Mouse (Mus musculus): ENCODE measurements at regions not wholly inside any gene's neighbourhood (a gene's known extent, or its start where the extent isn't known, plus 50 kb on each side); places are given as distances from the start of the nearest gene placed in this dataset.

GRCm38 (mm10) chr16:29833875-29834274 is 230.3 kb upstream of the Hes1 start:
- dilution Hi-C loops (cut with MboI; ENCODE audit: extremely low pct_ligation_motif_present, extremely low pct_unique_long_range_greater_than_20kb, low sequenced_read_pairs), result no loop called here
- Histone ChIP-seq H3K36me3 (replicated peaks in 1 of 2; ENCODE audit: control insufficient read depth in 1 of 2, insufficient read depth in 1 of 2, low read length in 1 of 2) (peaks cover 8 to 27% of the 10 kb centered on the region in 2 experiments), H3K4me1 (ENCODE audit: control insufficient read depth in 1 of 2, insufficient read depth in 2 of 2) (peaks cover 3 to 20% of the 10 kb centered on the region in 2 experiments), H3K9me3 (replicated peaks; ENCODE audit: low read length) (peaks cover 7% of the 10 kb centered on the region), H3K27me3 (replicated peaks) (no peaks in the 10 kb centered on the region), H3K9ac (ENCODE audit: insufficient read depth, low read depth) (peak overlapping the region; percentile 89), H3K4me2 (ENCODE audit: insufficient read depth, low read depth, poor library complexity, severe bottlenecking) (peak overlapping the region; percentile 97), H3K4me3 (replicated peaks in 1 of 3; ENCODE audit: low read depth in 2 of 3, low read length in 2 of 3, poor library complexity in 1 of 3) (peak overlapping the region; percentile 61 to 80 (median 61)), H3K27ac (ENCODE audit: insufficient read depth, low read depth) (no peak overlapping the region), H3K79me2 (replicated peaks; ENCODE audit: control insufficient read depth, extremely low read depth, insufficient read depth, poor library complexity, severe bottlenecking) (0 out of 2 replicates have a peak, but pooled peaks cover 2% of the 10 kb centered on the region)
- peak; percentile 35 for DNase-seq (ENCODE audit: extremely low read depth)
- in situ Hi-C loops (cut with MboI; ENCODE audit: low pct_ligation_motif_present, low pct_unique_long_range_greater_than_20kb, low sequenced_read_pairs), result no loop called here
- no peak for TF ChIP-seq GABPA (IDR thresholded peaks at IDR 0.05; ENCODE audit: insufficient replicate concordance, low read depth, low read length)
- no peak for TF ChIP-seq POLR2A (IDR thresholded peaks at IDR 0.05; ENCODE audit: low read depth, low read length)
- TF ChIP-seq EP300 (IDR thresholded peaks at IDR 0.05; ENCODE audit: low read length), result 0 out of 2 replicates have a peak, but pooled peaks have one; percentile 20
- peak; percentile 65 for TF ChIP-seq CHD2 (IDR thresholded peaks at IDR 0.05; ENCODE audit: low read length)
- 0 out of 2 replicates have a peak, but pooled peaks have one; percentile 11 for TF ChIP-seq TCF12 (IDR thresholded peaks at IDR 0.05; ENCODE audit: low read depth, low read length)

GRCm38 (mm10) chr16:29834669-29835068 is 229.5 kb upstream of the Hes1 start:
- peaks cover 3 to 20% of the 10 kb centered on the region in 2 experiments for H3K4me1 ChIP-seq (ENCODE audit: control insufficient read depth in 1 of 2, insufficient read depth in 2 of 2)
- H3K4me3 ChIP-seq (replicated peaks in 1 of 3; ENCODE audit: low read depth in 2 of 3, low read length in 2 of 3, poor library complexity in 1 of 3), result peak overlapping the region; percentile 61 to 80 (median 61)
- dilution Hi-C loops (cut with MboI; ENCODE audit: extremely low pct_ligation_motif_present, extremely low pct_unique_long_range_greater_than_20kb, low sequenced_read_pairs), result no loop called here
- DNase-seq (ENCODE audit: extremely low read depth), result peak; percentile 73
- peaks cover under 1 to 19% of the 10 kb centered on the region in 2 experiments for H3K36me3 ChIP-seq (replicated peaks in 1 of 2; ENCODE audit: control insufficient read depth in 1 of 2, insufficient read depth in 1 of 2, low read length in 1 of 2)
- H3K27ac ChIP-seq (ENCODE audit: insufficient read depth, low read depth), result no peak overlapping the region
- peak overlapping the region; percentile 97 for H3K4me2 ChIP-seq (ENCODE audit: insufficient read depth, low read depth, poor library complexity, severe bottlenecking)
- H3K27me3 ChIP-seq (replicated peaks), result no peaks in the 10 kb centered on the region
- in situ Hi-C loops (cut with MboI; ENCODE audit: low pct_ligation_motif_present, low pct_unique_long_range_greater_than_20kb, low sequenced_read_pairs), result no loop called here
- peaks cover under 1% of the 10 kb centered on the region for H3K9me3 ChIP-seq (replicated peaks; ENCODE audit: low read length)
- TF ChIP-seq POLR2A (IDR thresholded peaks at IDR 0.05; ENCODE audit: low read depth, low read length), result peak; percentile 55; the same call in 1 of the 2 replicates
- no peak for TF ChIP-seq USF2 (conservative IDR thresholded peaks at IDR 0.05; ENCODE audit: low read depth, low read length)
- TF ChIP-seq NELFE (IDR thresholded peaks at IDR 0.05; ENCODE audit: low read depth, low read length), result 0 out of 2 replicates have a peak, but pooled peaks have one; percentile 24
- peak; percentile 43; the same call in 1 of the 2 replicates for TF ChIP-seq KAT2A (IDR thresholded peaks at IDR 0.05; ENCODE audit: insufficient replicate concordance, low read length)
- TF ChIP-seq HCFC1 (IDR thresholded peaks at IDR 0.05; ENCODE audit: low read depth, low read length), result peak; percentile 88
- peak; percentile 68; the same call in 1 of the 2 replicates for TF ChIP-seq MEF2A (IDR thresholded peaks at IDR 0.05; ENCODE audit: borderline replicate concordance, low read depth, low read length)
- peak; percentile 55 for TF ChIP-seq CHD2 (IDR thresholded peaks at IDR 0.05; ENCODE audit: low read length)
- TF ChIP-seq MAZ (IDR thresholded peaks at IDR 0.05; ENCODE audit: low read depth, low read length), result no peak
- peak; percentile 58 for TF ChIP-seq ETS1 (conservative IDR thresholded peaks at IDR 0.05; ENCODE audit: low read depth, low read length)
- no peak for TF ChIP-seq JUN (IDR thresholded peaks at IDR 0.05; ENCODE audit: insufficient read depth, low read depth, low read length)
- TF ChIP-seq ZC3H11A (IDR thresholded peaks at IDR 0.05; ENCODE audit: low read depth, low read length), result no peak
- TF ChIP-seq SIN3A (IDR thresholded peaks at IDR 0.05; ENCODE audit: low read length), result peak; percentile 86
- TF ChIP-seq EP300 (IDR thresholded peaks at IDR 0.05; ENCODE audit: low read length), result peak; percentile 65
- TF ChIP-seq E2F4 (IDR thresholded peaks at IDR 0.05; ENCODE audit: insufficient replicate concordance, low read depth, low read length), result 0 out of 2 replicates have a peak, but pooled peaks have one; percentile 80
- TF ChIP-seq MYC (IDR thresholded peaks at IDR 0.05; ENCODE audit: low read depth, low read length), result peak; percentile 77; the same call in 1 of the 2 replicates
- peak; percentile 67 for TF ChIP-seq TCF12 (IDR thresholded peaks at IDR 0.05; ENCODE audit: low read depth, low read length)
- peak; percentile 95 for TF ChIP-seq TBP (conservative IDR thresholded peaks at IDR 0.05; ENCODE audit: low read depth, low read length)
- peak; percentile 93 for TF ChIP-seq BHLHE40 (IDR thresholded peaks at IDR 0.05; ENCODE audit: low read depth, low read length)
- TF ChIP-seq MAFK (IDR thresholded peaks at IDR 0.05; ENCODE audit: insufficient replicate concordance, low read length), result no peak
- TF ChIP-seq RCOR1 (conservative IDR thresholded peaks at IDR 0.05; ENCODE audit: low read depth, low read length), result no peak
- TF ChIP-seq ELF1 (IDR thresholded peaks at IDR 0.05; ENCODE audit: low read depth, low read length), result peak; percentile 87
- TF ChIP-seq MXI1 (IDR thresholded peaks at IDR 0.05; ENCODE audit: low read depth, low read length), result peak; percentile 74; the same call in 1 of the 2 replicates
- no peak for TF ChIP-seq NRF1 (IDR thresholded peaks at IDR 0.05; ENCODE audit: low read depth, low read length)
- TF ChIP-seq IRF4 (IDR thresholded peaks at IDR 0.05; ENCODE audit: low read depth, low read length), result peak; percentile 66; the same call in 1 of the 2 replicates
- no peak for TF ChIP-seq SMC3 (IDR thresholded peaks at IDR 0.05; ENCODE audit: low read depth, low read length)
- TF ChIP-seq ZNF384 (IDR thresholded peaks at IDR 0.05; ENCODE audit: low read depth, low read length), result peak; percentile 49
- H3K79me2 ChIP-seq (replicated peaks; ENCODE audit: control insufficient read depth, extremely low read depth, insufficient read depth, poor library complexity, severe bottlenecking), result 0 out of 2 replicates have a peak, but pooled peaks cover 2% of the 10 kb centered on the region
- H3K9ac ChIP-seq (ENCODE audit: insufficient read depth, low read depth), result peak overlapping the region; percentile 89

Measured in CH12.LX (cell line).